Mouse (Mus musculus): ENCODE results near the gene Vti1a. TPM values are rescaled to one million over a fixed set of nuclear protein-coding genes. Genes with fewer than 3 reads are reported as not detected.

Gene Vti1a
- polyA plus RNA-seq, 1 experiment from 2014 or later, result 17.9 TPM

- DNase-seq (ENCODE audit: low spot score), result no peak
Observed at GRCm38 (mm10) chr19:55508965-55509364, 192.9 kb downstream of the Vti1a start.

DNA sequence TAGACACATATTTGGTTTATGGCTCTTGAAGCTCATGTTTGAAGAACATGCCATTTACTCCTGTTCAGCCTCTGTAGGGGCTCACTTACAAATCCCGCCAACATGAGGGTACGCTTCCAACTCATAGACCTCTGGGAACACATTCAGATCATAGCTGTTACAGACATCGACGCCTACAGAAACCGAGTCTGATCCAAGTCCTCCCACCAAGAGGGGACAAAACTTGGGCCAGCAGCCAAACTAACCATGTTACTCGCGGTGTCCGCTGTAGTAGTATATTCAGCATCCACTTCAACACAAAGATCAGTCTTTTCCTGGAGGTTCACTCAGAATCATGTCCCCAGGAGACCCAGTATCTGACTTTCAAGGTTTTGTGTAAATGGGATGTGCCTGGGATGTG lies 193.5 kb downstream of the Vti1a start:
- no peak for ATAC-seq
- 60% methylated on average over 8 of the region's 8 CpGs for WGBS

More at GRCm38 (mm10) chr19:55508965-55509364, 192.9 kb downstream of the Vti1a start:
- Histone ChIP-seq H3K36me3 (ENCODE audit: insufficient read depth, low read length) (no peaks in the 10 kb centered on the region), H3K9ac (replicated peaks; ENCODE audit: low read depth) (no peak overlapping the region), H3K4me2 (replicated peaks; ENCODE audit: low read depth, low read length) (no peak overlapping the region), H3K4me3 (ENCODE audit: low read depth, low read length) (no peak overlapping the region), H3K4me1 (ENCODE audit: insufficient read depth, low read depth, low read length) (no peaks in the 10 kb centered on the region), H3K9me3 (ENCODE audit: low read length) (no peaks in the 10 kb centered on the region), H3K27ac (ENCODE audit: low read length) (no peak overlapping the region), H3K27me3 (replicated peaks; ENCODE audit: insufficient read depth, low read length) (no peaks in the 10 kb centered on the region)
- ATAC-seq, result no peak
- 75% methylated on average over 5 of the region's 5 CpGs for WGBS
- no peak for TF ChIP-seq EP300 (IDR thresholded peaks at IDR 0.05)

DNA sequence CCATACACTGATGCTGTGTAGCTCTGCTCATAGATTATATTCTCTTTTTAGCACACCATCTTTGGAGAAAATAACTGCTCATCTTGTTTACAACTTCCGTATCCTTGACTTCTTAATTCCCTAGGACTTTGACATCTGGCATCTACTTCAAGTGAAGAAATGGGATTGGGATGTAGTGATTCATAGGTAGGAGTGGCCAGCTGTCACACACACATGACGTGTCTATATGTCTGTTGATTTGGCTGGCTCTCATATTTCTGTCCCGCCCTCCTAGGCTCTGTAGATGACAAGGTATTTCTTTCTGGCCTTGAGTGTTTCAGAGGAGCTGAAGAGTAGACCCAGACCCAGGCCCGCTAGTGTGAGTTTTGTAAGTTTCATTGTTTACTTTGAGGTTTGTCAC lies 197.8 kb downstream of the Vti1a start:
- no peak overlapping the region for H3K4me3 ChIP-seq (ENCODE audit: low read depth, low read length)
- no peak overlapping the region for H3K27ac ChIP-seq (ENCODE audit: low read length)
- WGBS, result 69% methylated on average over 4 of the region's 4 CpGs
- ATAC-seq (no peak), DNase-seq (ENCODE audit: low spot score) (peak; percentile 14)
- TF ChIP-seq EP300 (IDR thresholded peaks at IDR 0.05), result no peak
- TF ChIP-seq CTCF (IDR thresholded peaks at IDR 0.05), result no peak
- no peaks in the 10 kb centered on the region for H3K27me3 ChIP-seq (replicated peaks; ENCODE audit: insufficient read depth, low read length)
- H3K36me3 ChIP-seq (ENCODE audit: insufficient read depth, low read length), result no peaks in the 10 kb centered on the region
- H3K4me1 ChIP-seq (ENCODE audit: insufficient read depth, low read depth, low read length), result no peaks in the 10 kb centered on the region
- no peak overlapping the region for H3K9ac ChIP-seq (replicated peaks; ENCODE audit: low read depth)
- H3K9me3 ChIP-seq (ENCODE audit: low read length), result no peaks in the 10 kb centered on the region
- H3K4me2 ChIP-seq (replicated peaks; ENCODE audit: low read depth, low read length), result no peak overlapping the region

More for the DNA sequence above, 193.5 kb downstream of the Vti1a start:
- Histone ChIP-seq H3K9ac (replicated peaks; ENCODE audit: low read depth) (no peak overlapping the region), H3K27me3 (replicated peaks; ENCODE audit: insufficient read depth, low read length) (no peaks in the 10 kb centered on the region), H3K27ac (ENCODE audit: low read length) (no peak overlapping the region), H3K36me3 (ENCODE audit: insufficient read depth, low read length) (no peaks in the 10 kb centered on the region), H3K4me3 (ENCODE audit: low read depth, low read length) (no peak overlapping the region), H3K4me2 (replicated peaks; ENCODE audit: low read depth, low read length) (no peak overlapping the region), H3K4me1 (ENCODE audit: insufficient read depth, low read depth, low read length) (no peaks in the 10 kb centered on the region), H3K9me3 (ENCODE audit: low read length) (no peaks in the 10 kb centered on the region)
- TF ChIP-seq EP300 (IDR thresholded peaks at IDR 0.05), result no peak
- TF ChIP-seq CTCF (IDR thresholded peaks at IDR 0.05), result no peak
- no peak for DNase-seq (ENCODE audit: low spot score)

- no peak overlapping the region for H3K27ac ChIP-seq (ENCODE audit: low read length)
- no peak overlapping the region for H3K4me2 ChIP-seq (replicated peaks; ENCODE audit: low read depth, low read length)
- H3K9me3 ChIP-seq (ENCODE audit: low read length), result no peaks in the 10 kb centered on the region
- H3K4me3 ChIP-seq (ENCODE audit: low read depth, low read length), result no peak overlapping the region
- H3K27me3 ChIP-seq (replicated peaks; ENCODE audit: insufficient read depth, low read length), result no peaks in the 10 kb centered on the region
- TF ChIP-seq CTCF (IDR thresholded peaks at IDR 0.05), result no peak
- TF ChIP-seq EP300 (IDR thresholded peaks at IDR 0.05), result no peak
- WGBS, result 71% methylated on average over 2 of the region's 2 CpGs
- ATAC-seq, result no peak
- H3K9ac ChIP-seq (replicated peaks; ENCODE audit: low read depth), result no peak overlapping the region
- no peaks in the 10 kb centered on the region for H3K36me3 ChIP-seq (ENCODE audit: insufficient read depth, low read length)
- H3K4me1 ChIP-seq (ENCODE audit: insufficient read depth, low read depth, low read length), result no peaks in the 10 kb centered on the region
- DNase-seq (ENCODE audit: low spot score), result no peak
Observed at GRCm38 (mm10) chr19:55520236-55520635, 204.1 kb downstream of the Vti1a start.

GRCm38 (mm10) chr19:55523340-55523739 lies 207.2 kb downstream of the Vti1a start:
- 63% methylated on average over 9 of the region's 9 CpGs for WGBS
- Histone ChIP-seq H3K4me1 (ENCODE audit: insufficient read depth, low read depth, low read length) (no peaks in the 10 kb centered on the region), H3K9me3 (ENCODE audit: low read length) (no peaks in the 10 kb centered on the region), H3K4me3 (ENCODE audit: low read depth, low read length) (no peak overlapping the region), H3K4me2 (replicated peaks; ENCODE audit: low read depth, low read length) (no peak overlapping the region), H3K9ac (replicated peaks; ENCODE audit: low read depth) (no peak overlapping the region), H3K27ac (ENCODE audit: low read length) (no peak overlapping the region), H3K27me3 (replicated peaks; ENCODE audit: insufficient read depth, low read length) (no peaks in the 10 kb centered on the region), H3K36me3 (ENCODE audit: insufficient read depth, low read length) (no peaks in the 10 kb centered on the region)
- ATAC-seq (no peak), DNase-seq (ENCODE audit: low spot score) (no peak)
- TF ChIP-seq EP300 (IDR thresholded peaks at IDR 0.05), result no peak
- TF ChIP-seq CTCF (IDR thresholded peaks at IDR 0.05), result no peak

- H3K4me1 ChIP-seq (ENCODE audit: insufficient read depth, low read depth, low read length), result no peaks in the 10 kb centered on the region
- TF ChIP-seq EP300 (IDR thresholded peaks at IDR 0.05) (no peak), CTCF (IDR thresholded peaks at IDR 0.05) (no peak)
- H3K4me3 ChIP-seq (ENCODE audit: low read depth, low read length), result no peak overlapping the region
- H3K9me3 ChIP-seq (ENCODE audit: low read length), result no peaks in the 10 kb centered on the region
- no peaks in the 10 kb centered on the region for H3K27me3 ChIP-seq (replicated peaks; ENCODE audit: insufficient read depth, low read length)
- ATAC-seq (no peak), DNase-seq (ENCODE audit: low spot score) (no peak)
- H3K4me2 ChIP-seq (replicated peaks; ENCODE audit: low read depth, low read length), result no peak overlapping the region
- no peak overlapping the region for H3K9ac ChIP-seq (replicated peaks; ENCODE audit: low read depth)
- no peak overlapping the region for H3K27ac ChIP-seq (ENCODE audit: low read length)
- no peaks in the 10 kb centered on the region for H3K36me3 ChIP-seq (ENCODE audit: insufficient read depth, low read length)
- 91% methylated on average over 7 of the region's 7 CpGs for WGBS
Observed at GRCm38 (mm10) chr19:55524385-55524784, 208.3 kb downstream of the Vti1a start.

GRCm38 (mm10) chr19:55525056-55525455 lies 209.0 kb downstream of the Vti1a start:
- DNase-seq (ENCODE audit: low spot score) (no peak), ATAC-seq (no peak)
- Histone ChIP-seq H3K4me1 (ENCODE audit: insufficient read depth, low read depth, low read length) (no peaks in the 10 kb centered on the region), H3K9ac (replicated peaks; ENCODE audit: low read depth) (no peak overlapping the region), H3K9me3 (ENCODE audit: low read length) (no peaks in the 10 kb centered on the region), H3K27me3 (replicated peaks; ENCODE audit: insufficient read depth, low read length) (no peaks in the 10 kb centered on the region), H3K4me3 (ENCODE audit: low read depth, low read length) (no peak overlapping the region), H3K27ac (ENCODE audit: low read length) (no peak overlapping the region), H3K36me3 (ENCODE audit: insufficient read depth, low read length) (no peaks in the 10 kb centered on the region), H3K4me2 (replicated peaks; ENCODE audit: low read depth, low read length) (no peak overlapping the region)
- no peak for TF ChIP-seq EP300 (IDR thresholded peaks at IDR 0.05)
- no peak for TF ChIP-seq CTCF (IDR thresholded peaks at IDR 0.05)
- 71% methylated on average over 3 of the region's 3 CpGs for WGBS

Measured in lung, postnatal 0 days (tissue).